Mouse (Mus musculus) T-helper 2 cell (primary cell): ENCODE data around the gene Copb1.

ENCODE experiments used
- in situ Hi-C: fragments of 300-600 bp; cut with MboI, MseI; formaldehyde crosslinking; loops from one replicate; pipeline ENCODE4 v1.15.1; 2025; ENCODE audit warnings: high pct_unique_total_duplicates

Gene Copb1

GRCm38 (mm10) chr7:114253885-114254833 is at the start of gene Copb1:
Copb1 (minus strand) TSS chr7:114254711.
- in situ Hi-C loops = no loop called here

GRCm38 (mm10) chr7:114301293-114301782 is 46.8 kb upstream of the Copb1 start:
- in situ Hi-C loops = no loop called here

GRCm38 (mm10) chr7:114300782-114301181 is 46.3 kb upstream of the Copb1 start:
- in situ Hi-C loops = no loop called here

GRCm38 (mm10) chr7:114299247-114299646 is 44.7 kb upstream of the Copb1 start:
- in situ Hi-C loops = no loop called here

- in situ Hi-C loops = no loop called here
Measured at GRCm38 (mm10) chr7:114294698-114295097, 40.2 kb upstream of the Copb1 start.

GRCm38 (mm10) chr7:114293903-114294302 is 39.4 kb upstream of the Copb1 start:
- in situ Hi-C loops = no loop called here

- in situ Hi-C loops = no loop called here
Measured at GRCm38 (mm10) chr7:114292501-114292971, 38.0 kb upstream of the Copb1 start.

GRCm38 (mm10) chr7:114291461-114292335 is 37.2 kb upstream of the Copb1 start:
- in situ Hi-C loops = no loop called here

- in situ Hi-C loops = no loop called here
Measured at GRCm38 (mm10) chr7:114290078-114290506, 35.6 kb upstream of the Copb1 start.

GRCm38 (mm10) chr7:114284296-114284910 is 29.9 kb upstream of the Copb1 start:
- in situ Hi-C loops = no loop called here

GRCm38 (mm10) chr7:114283006-114283405 is 28.5 kb upstream of the Copb1 start:
- in situ Hi-C loops = no loop called here

- in situ Hi-C loops = no loop called here
Measured at GRCm38 (mm10) chr7:114281671-114282070, 27.2 kb upstream of the Copb1 start.

- in situ Hi-C loops = no loop called here
Measured at GRCm38 (mm10) chr7:114276005-114276752, 21.7 kb upstream of the Copb1 start, which contains the start of gene Psma1. Psma1 (minus strand) TSS chr7:114276118.

- in situ Hi-C loops = no loop called here
Measured at GRCm38 (mm10) chr7:114275372-114276004, 21.0 kb upstream of the Copb1 start.

GRCm38 (mm10) chr7:114268446-114268845 is 13.9 kb upstream of the Copb1 start:
- in situ Hi-C loops = no loop called here

- in situ Hi-C loops = no loop called here
Measured at GRCm38 (mm10) chr7:114251684-114252083, 2.8 kb downstream of the Copb1 start.

- in situ Hi-C loops = no loop called here
Measured at GRCm38 (mm10) chr7:114233980-114234379, 20.5 kb downstream of the Copb1 start.

GRCm38 (mm10) chr7:114232982-114233381 is 21.5 kb downstream of the Copb1 start:
- in situ Hi-C loops = no loop called here

GRCm38 (mm10) chr7:114231857-114232256 is 22.7 kb downstream of the Copb1 start:
- in situ Hi-C loops = no loop called here

- in situ Hi-C loops = no loop called here
Measured at GRCm38 (mm10) chr7:114226521-114226920, 28.0 kb downstream of the Copb1 start.
